Mouse (Mus musculus) left cerebral cortex, postnatal 25 days (tissue): ENCODE data around the gene Mgarp. TPM values are rescaled to one million over a fixed set of nuclear protein-coding genes. Genes with fewer than 3 reads are reported as not detected.
"Not testable (repeated sequence)": the region's sequence is repeated elsewhere in the genome, so short reads cannot be mapped to it uniquely, and the experiment has no call there.

ENCODE experiments used
- DNase-seq, 2 experiments: peaks; one replicate each; pipeline ENCODE4 v3.0.0; 2022; ENCODE audit warnings: low spot score in 2 of 2, mixed read lengths in 1 of 2
- intact Hi-C: fragments of 180-260 bp; cut with DNase I; formaldehyde crosslinking; loops from one replicate; pipeline ENCODE4 v1.15.1; 2025
- total RNA-seq, 2 experiments: library from RNA; stranded (reverse); gene quantifications; 2 replicates each; pipeline ENCODE4 v1.2.3; 2021

Mgarp gene
- total RNA-seq, 2 experiments from 2014 or later, result not detected

DNA sequence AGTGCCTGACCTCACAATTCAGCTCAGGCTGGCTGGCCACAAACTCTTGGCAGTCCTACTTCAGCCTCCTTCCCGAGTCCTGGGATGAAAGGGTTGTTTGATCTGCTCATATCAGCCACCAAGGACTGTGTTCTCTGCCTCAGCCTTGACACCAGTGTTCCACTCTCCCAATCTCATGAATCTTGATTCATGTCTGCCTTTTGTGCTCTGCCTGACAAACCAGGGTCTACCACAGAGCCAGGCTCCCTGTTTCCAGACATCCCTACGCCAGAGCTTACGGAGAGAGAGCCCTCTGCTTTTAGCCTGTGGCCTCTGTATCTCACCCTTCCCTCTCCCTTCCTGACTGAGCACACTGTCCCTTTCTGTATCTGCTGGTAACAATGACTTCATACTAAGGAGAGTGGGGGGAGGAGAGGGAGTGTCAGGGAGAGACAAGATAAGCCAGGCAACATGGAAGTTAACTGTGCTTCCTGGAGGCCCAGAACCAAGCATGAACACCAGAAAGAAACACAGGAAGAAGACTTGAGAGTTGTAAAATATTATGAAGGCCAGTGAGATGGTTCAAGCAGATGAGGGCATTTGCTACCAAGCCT lies 47.8 kb downstream of the Mgarp start:
- intact Hi-C loops, result no loop called here
- no peak for DNase-seq

- DNase-seq, intact Hi-C loops: not testable (repeated sequence)
These were observed 51.5 kb downstream of the Mgarp start for GRCm38 (mm10) chr3:51345017-51345416.

- intact Hi-C loops, DNase-seq: not testable (repeated sequence)
These were observed 52.4 kb downstream of the Mgarp start for GRCm38 (mm10) chr3:51344182-51344581.

- no peak for DNase-seq
- intact Hi-C loops, result no loop called here
These were observed 53.3 kb downstream of the Mgarp start for GRCm38 (mm10) chr3:51343260-51343659.

- no peak for DNase-seq
- intact Hi-C loops, result no loop called here
These were observed 54.4 kb downstream of the Mgarp start for GRCm38 (mm10) chr3:51342152-51342551.

DNA sequence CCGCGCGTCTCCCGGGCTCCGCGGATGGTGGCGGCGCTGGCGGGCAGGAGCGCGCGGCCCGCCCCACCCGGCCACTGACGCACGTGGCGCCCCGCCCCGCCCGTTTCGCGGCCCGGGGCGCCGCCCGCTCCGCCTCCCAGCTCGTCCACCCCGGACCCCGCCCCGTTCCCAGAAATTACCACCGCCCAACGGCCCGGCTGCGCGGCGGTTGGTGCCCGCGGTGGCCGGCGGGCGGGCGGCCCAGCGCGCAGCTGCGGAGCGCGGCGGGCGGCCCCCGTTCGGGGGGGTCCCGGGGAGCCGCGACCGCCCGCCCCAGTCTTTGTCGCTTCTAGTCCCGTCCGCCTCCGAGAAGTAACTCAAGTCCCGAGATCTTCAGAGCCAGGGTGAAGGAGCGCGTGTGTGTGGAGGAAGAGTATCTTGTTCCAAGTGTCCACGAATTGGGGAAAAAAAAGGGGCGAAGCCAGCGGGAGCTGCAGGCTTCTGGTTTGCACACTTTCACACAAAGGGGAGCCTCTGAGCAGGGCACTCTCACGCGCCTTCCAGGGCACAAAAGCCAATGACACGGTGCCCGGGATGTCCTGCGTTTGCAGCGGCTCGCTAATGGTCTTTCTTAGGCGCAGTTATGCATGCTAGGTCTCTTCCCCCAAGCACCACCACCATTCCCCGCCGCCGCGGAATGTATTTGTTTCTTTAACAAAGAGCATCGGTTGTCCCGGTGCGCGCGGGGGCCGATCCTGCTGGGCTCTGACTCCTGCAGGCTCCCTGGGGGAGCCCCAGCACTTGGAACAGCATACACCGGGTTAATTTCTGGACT lies 55.1 kb downstream of the Mgarp start:
- DNase-seq, result peak; percentile 69 to 74
- intact Hi-C loops, result no loop called here

- DNase-seq, result peak; percentile 76
- intact Hi-C loops, result loop anchor here (1.0 kb wide), 1 partner anchor 64 kb away; no protein-coding TSS in a partner anchor
These were observed 55.8 kb downstream of the Mgarp start, which contains the start of gene Elf2 for GRCm38 (mm10) chr3:51340552-51341267. Gene Elf2 (minus strand): TSS chr3:51340663.

GRCm38 (mm10) chr3:51339734-51340551 lies 56.6 kb downstream of the Mgarp start:
- peak in 1 of 2 experiments; percentile 43 for DNase-seq
- intact Hi-C loops, result loop anchor here (1.0 kb wide), 1 partner anchor 64 kb away; no protein-coding TSS in a partner anchor

DNA sequence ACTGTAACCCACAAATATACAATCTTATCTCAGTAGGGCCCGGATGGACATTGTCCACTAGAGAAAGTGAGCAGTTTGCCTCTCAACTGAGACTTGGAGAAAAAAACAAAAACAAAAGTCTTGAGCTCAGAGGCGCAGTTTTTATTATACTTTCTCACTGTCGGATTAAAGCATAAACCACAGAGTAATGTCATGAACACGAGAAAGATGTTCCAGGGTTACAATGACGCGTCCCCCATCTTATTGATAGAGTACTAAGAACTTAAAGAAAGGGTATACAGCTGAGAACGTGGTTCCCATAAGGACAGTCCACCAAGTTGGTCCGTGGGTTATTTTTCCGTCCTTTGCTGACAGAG lies 57.2 kb downstream of the Mgarp start:
- intact Hi-C loops, result no loop called here
- DNase-seq, result no peak

Other genes starting within 250 kb of the Mgarp start
- gene Noct, start 172.3 kb downstream of the Mgarp start, total RNA-seq, result 10 to 100 TPM; 52.3 to 57.2 TPM
- gene Elf2, start 56.1 kb downstream of the Mgarp start, total RNA-seq, result 10 to 100 TPM; 35.6 to 36.4 TPM
- 100 to 1,000 TPM; 362 to 365 TPM for gene Ndufc1, start 12.2 kb upstream of the Mgarp start, total RNA-seq
- 10 to 100 TPM; 46.8 to 51.3 TPM for gene Naa15, start 18.4 kb upstream of the Mgarp start, total RNA-seq
- 10 to 100 TPM; 20.4 to 22.5 TPM for gene Rab33b, start 87.2 kb upstream of the Mgarp start, total RNA-seq
- gene Setd7, start 164.1 kb upstream of the Mgarp start, total RNA-seq, result 100 to 1,000 TPM; 135 to 139 TPM